Comparison of ENCODE assay signal across 8 mouse cellular contexts in genomic region chr6:12260325-12261076, GRCm38 (mm10).
DNase-seq lines count a peak whose midpoint lies in the region; ATAC-seq and TF ChIP-seq lines count a peak whose summit lies in the region.
"Had no signal": no experiment of that assay in that cellular context is flagged by ENCODE, and none has a peak within 500 bp of the region (broad histone marks: within the 10 kb centered on the region; RNA-seq: fewer than 3 reads in every experiment).

No protein-coding gene starts in this region.

- H3K4me3 ChIP-seq in CH12.LX (replicated peaks in 1 of 3; ENCODE audit: low read depth in 2 of 3, low read length in 2 of 3, poor library complexity in 1 of 3), result no peak overlapping the region
- no peak overlapping the region; the same call in 1 of the 2 replicates for H3K4me3 ChIP-seq in forebrain, embryonic 16.5 days (replicated peaks; ENCODE audit: low read length)
- no peak overlapping the region for H3K4me3 ChIP-seq in kidney, adult 2 months (ENCODE audit: insufficient read depth, low read depth, low read length)
- H3K4me3 ChIP-seq in limb, embryonic 13.5 days, result no peak overlapping the region
- 0 out of 2 replicates have a peak overlapping the region, but pooled peaks have one; percentile 8 for H3K4me3 ChIP-seq in neural tube, embryonic 15.5 days (replicated peaks)
- H3K4me3 ChIP-seq: liver, embryonic 15.5 days had no signal

- dilution Hi-C loops in CH12.LX (cut with MboI; ENCODE audit: extremely low pct_ligation_motif_present, extremely low pct_unique_long_range_greater_than_20kb, low sequenced_read_pairs), result no loop called here

- TF ChIP-seq POLR2A in CH12.LX (IDR thresholded peaks at IDR 0.05; ENCODE audit: low read depth, low read length), result no peak
- TF ChIP-seq POLR2A in kidney, adult 2 months (IDR thresholded peaks at IDR 0.05; ENCODE audit: low read depth, low read length), result no peak

- DNase-seq in B cell, adult 2 months, result peak; percentile 32 to 46
- DNase-seq in CH12.LX (ENCODE audit: extremely low read depth), result peak; percentile 66
- peak; percentile 7 for DNase-seq in c-Kit-positive CD71-positive TER-119-positive erythroid progenitor cells, embryonic 14.5 days (ENCODE audit: low spot score)
- DNase-seq in kidney, adult 2 months, result peak; percentile 36

- H3K9me3 ChIP-seq in CH12.LX (replicated peaks; ENCODE audit: low read length), result no peaks in the 10 kb centered on the region
- no peaks in the 10 kb centered on the region for H3K9me3 ChIP-seq in forebrain, embryonic 16.5 days (ENCODE audit: control insufficient read depth, low read length)
- no peaks in the 10 kb centered on the region for H3K9me3 ChIP-seq in limb, embryonic 13.5 days
- no peaks in the 10 kb centered on the region for H3K9me3 ChIP-seq in neural tube, embryonic 15.5 days (replicated peaks)
- H3K9me3 ChIP-seq: liver, embryonic 15.5 days had no signal

- no peak for TF ChIP-seq EP300 in CH12.LX (IDR thresholded peaks at IDR 0.05; ENCODE audit: low read length)

- H3K9ac ChIP-seq in CH12.LX (ENCODE audit: insufficient read depth, low read depth), result no peak overlapping the region
- peak overlapping the region; percentile 32 for H3K9ac ChIP-seq in forebrain, embryonic 16.5 days (replicated peaks; ENCODE audit: low read depth, low read length)
- no peak overlapping the region for H3K9ac ChIP-seq in limb, embryonic 13.5 days
- H3K9ac ChIP-seq in neural tube, embryonic 15.5 days (replicated peaks), result no peak overlapping the region
- H3K9ac ChIP-seq: liver, embryonic 15.5 days had no signal

- WGBS in forebrain, embryonic 16.5 days, result 24% methylated on average over 9 of the region's 9 CpGs
- WGBS in kidney, adult 2 months, result 42% methylated on average over 9 of the region's 9 CpGs
- WGBS in limb, embryonic 13.5 days, result 36% methylated on average over 9 of the region's 9 CpGs
- WGBS in neural tube, embryonic 15.5 days, result 17% methylated on average over 9 of the region's 9 CpGs

- peak; percentile 86 for TF ChIP-seq RAD21 in CH12.LX (IDR thresholded peaks at IDR 0.05; ENCODE audit: low read depth, low read length)

- ATAC-seq in forebrain, embryonic 16.5 days, result peak; percentile 94
- peak; percentile 83; the same call in 1 of the 2 replicates for ATAC-seq in limb, embryonic 13.5 days (ENCODE audit: low FRiP score, low read depth)
- peak; percentile 93 for ATAC-seq in neural tube, embryonic 15.5 days (ENCODE audit: low FRiP score)

- peak overlapping the region; percentile 61; the same call in 1 of the 2 replicates for H3K4me2 ChIP-seq in CH12.LX (ENCODE audit: insufficient read depth, low read depth, poor library complexity, severe bottlenecking)
- H3K4me2 ChIP-seq in forebrain, embryonic 16.5 days (ENCODE audit: low read length), result peak overlapping the region; percentile 44
- no peak overlapping the region for H3K4me2 ChIP-seq in limb, embryonic 13.5 days (replicated peaks)
- H3K4me2 ChIP-seq in neural tube, embryonic 15.5 days, result peak overlapping the region; percentile 45
- H3K4me2 ChIP-seq: liver, embryonic 15.5 days had no signal

- in situ Hi-C loops in CH12.LX (cut with MboI; ENCODE audit: low pct_ligation_motif_present, low pct_unique_long_range_greater_than_20kb, low sequenced_read_pairs), result no loop called here

- no peaks in the 10 kb centered on the region for H3K36me3 ChIP-seq in CH12.LX (replicated peaks in 1 of 2; ENCODE audit: control insufficient read depth in 1 of 2, insufficient read depth in 1 of 2, low read length in 1 of 2)
- no peaks in the 10 kb centered on the region for H3K36me3 ChIP-seq in forebrain, embryonic 16.5 days (ENCODE audit: control insufficient read depth, insufficient read depth)
- no peaks in the 10 kb centered on the region for H3K36me3 ChIP-seq in kidney, adult 2 months (ENCODE audit: control insufficient read depth, insufficient read depth, low read length)
- no peaks in the 10 kb centered on the region for H3K36me3 ChIP-seq in limb, embryonic 13.5 days
- no peaks in the 10 kb centered on the region for H3K36me3 ChIP-seq in neural tube, embryonic 15.5 days
- H3K36me3 ChIP-seq: liver, embryonic 15.5 days had no signal

- H3K27me3 ChIP-seq in CH12.LX (replicated peaks), result no peaks in the 10 kb centered on the region
- H3K27me3 ChIP-seq in forebrain, embryonic 16.5 days (replicated peaks; ENCODE audit: control insufficient read depth, insufficient read depth, low read length), result no peaks in the 10 kb centered on the region
- H3K27me3 ChIP-seq in kidney, adult 2 months (replicated peaks; ENCODE audit: control insufficient read depth, insufficient read depth, low read length), result no peaks in the 10 kb centered on the region
- peaks cover 4% of the 10 kb centered on the region; the same call in 1 of the 2 replicates for H3K27me3 ChIP-seq in limb, embryonic 13.5 days
- no peaks in the 10 kb centered on the region for H3K27me3 ChIP-seq in neural tube, embryonic 15.5 days (replicated peaks)
- H3K27me3 ChIP-seq: liver, embryonic 15.5 days had no signal

- no peak overlapping the region for H3K27ac ChIP-seq in CH12.LX (ENCODE audit: insufficient read depth, low read depth)
- no peak overlapping the region for H3K27ac ChIP-seq in forebrain, embryonic 16.5 days (ENCODE audit: low read length)
- no peak overlapping the region for H3K27ac ChIP-seq in kidney, adult 2 months (ENCODE audit: insufficient read depth, low read depth, low read length)
- H3K27ac ChIP-seq in limb, embryonic 13.5 days, result no peak overlapping the region
- peak overlapping the region; percentile 74 for H3K27ac ChIP-seq in neural tube, embryonic 15.5 days (replicated peaks)
- H3K27ac ChIP-seq: liver, embryonic 15.5 days had no signal

- 0 out of 4 replicates have a peak, but pooled peaks cover under 1 to 5% of the 10 kb centered on the region in 2 experiments for H3K4me1 ChIP-seq in CH12.LX (ENCODE audit: control insufficient read depth in 1 of 2, insufficient read depth in 2 of 2)
- peaks cover 13% of the 10 kb centered on the region for H3K4me1 ChIP-seq in forebrain, embryonic 16.5 days (replicated peaks; ENCODE audit: control insufficient read depth, insufficient read depth, low read length)
- H3K4me1 ChIP-seq in kidney, adult 2 months (ENCODE audit: control insufficient read depth, insufficient read depth, low read length), result no peaks in the 10 kb centered on the region
- H3K4me1 ChIP-seq in limb, embryonic 13.5 days, result no peaks in the 10 kb centered on the region
- peaks cover 17% of the 10 kb centered on the region for H3K4me1 ChIP-seq in neural tube, embryonic 15.5 days
- H3K4me1 ChIP-seq: liver, embryonic 15.5 days had no signal

- H3K79me2 ChIP-seq in CH12.LX (replicated peaks; ENCODE audit: control insufficient read depth, extremely low read depth, insufficient read depth, poor library complexity, severe bottlenecking), result no peaks in the 10 kb centered on the region

- TF ChIP-seq CTCF in CH12.LX (conservative IDR thresholded peaks at IDR 0.05 in 1 of 2, IDR thresholded peaks at IDR 0.05 in 1 of 2; ENCODE audit: low read depth in 2 of 2, low read length in 2 of 2), result peak; percentile 48 to 79
- TF ChIP-seq CTCF in kidney, adult 2 months (conservative IDR thresholded peaks at IDR 0.05; ENCODE audit: insufficient read depth, insufficient read length, low read depth, low read length), result peak; percentile 33; the same call in 1 of the 2 replicates

TF ChIP-seq in CH12.LX, 34 proteins besides CTCF, POLR2A, EP300 and RAD21:
- TF ChIP-seq KAT2A (IDR thresholded peaks at IDR 0.05; ENCODE audit: insufficient replicate concordance, low read length) (no peak), ZC3H11A (IDR thresholded peaks at IDR 0.05; ENCODE audit: low read depth, low read length) (peak; percentile 15; the same call in 1 of the 2 replicates), TBP (conservative IDR thresholded peaks at IDR 0.05; ENCODE audit: low read depth, low read length) (no peak), MAFK (IDR thresholded peaks at IDR 0.05; ENCODE audit: insufficient replicate concordance, low read length) (no peak), SMC3 (IDR thresholded peaks at IDR 0.05; ENCODE audit: low read depth, low read length) (peak; percentile 68), ZNF384 (IDR thresholded peaks at IDR 0.05; ENCODE audit: low read depth, low read length) (peak; percentile 87), JUN (IDR thresholded peaks at IDR 0.05; ENCODE audit: insufficient read depth, low read depth, low read length) (no peak), MYC (IDR thresholded peaks at IDR 0.05; ENCODE audit: low read depth, low read length) (no peak)
TF ChIP-seq in CH12.LX: peak in this region for 3.

Comparison
In these comparisons a context has a peak if more than half of its experiments do, and no peak if none do; other contexts are left out.
1. DNase-seq: peak in every context shown above with its lines; median percentile 66 in CH12.LX; 39 in B cell, adult 2 months; 36 in kidney, adult 2 months; 7 in c-Kit-positive CD71-positive TER-119-positive erythroid progenitor cells, embryonic 14.5 days.